Mouse (Mus musculus): Measurements from ENCODE around the gene Tpm1.

The Tpm1 gene

GRCm38 (mm10) chr9:67028133-67028724 lies 21.0 kb downstream of the Tpm1 start:
- no peak for DNase-seq (ENCODE audit: extremely low spot score, low read depth, low spot score)

- DNase-seq (ENCODE audit: extremely low spot score, low read depth, low spot score) = no peak
Observed at GRCm38 (mm10) chr9:67026890-67027289, 22.3 kb downstream of the Tpm1 start.

- DNase-seq (ENCODE audit: extremely low spot score, low read depth, low spot score) = no peak
Observed at GRCm38 (mm10) chr9:67026061-67026460, 23.1 kb downstream of the Tpm1 start.

GRCm38 (mm10) chr9:67024889-67025692 lies 24.1 kb downstream of the Tpm1 start:
- no peak for DNase-seq (ENCODE audit: extremely low spot score, low read depth, low spot score)

- no peak for DNase-seq (ENCODE audit: extremely low spot score, low read depth, low spot score)
Observed at GRCm38 (mm10) chr9:67023371-67023770, 25.8 kb downstream of the Tpm1 start.

GRCm38 (mm10) chr9:67020063-67020462 lies 29.1 kb downstream of the Tpm1 start:
- no peak for DNase-seq (ENCODE audit: extremely low spot score, low read depth, low spot score)

- no peak for DNase-seq (ENCODE audit: extremely low spot score, low read depth, low spot score)
Observed at GRCm38 (mm10) chr9:67013501-67013900, 35.7 kb downstream of the Tpm1 start.

- no peak for DNase-seq (ENCODE audit: extremely low spot score, low read depth, low spot score)
Observed at GRCm38 (mm10) chr9:67012470-67012869, 36.7 kb downstream of the Tpm1 start.

GRCm38 (mm10) chr9:67011483-67011882 lies 37.7 kb downstream of the Tpm1 start:
- DNase-seq (ENCODE audit: extremely low spot score, low read depth, low spot score) = no peak

- peak; percentile 12 for DNase-seq (ENCODE audit: extremely low spot score, low read depth, low spot score)
Observed at GRCm38 (mm10) chr9:67008781-67009180, 40.4 kb downstream of the Tpm1 start.

- DNase-seq (ENCODE audit: extremely low spot score, low read depth, low spot score) = no peak
Observed at GRCm38 (mm10) chr9:67006376-67006775, 42.8 kb downstream of the Tpm1 start.

GRCm38 (mm10) chr9:67005161-67005742 lies 44.0 kb downstream of the Tpm1 start:
- DNase-seq (ENCODE audit: extremely low spot score, low read depth, low spot score) = no peak

- no peak for DNase-seq (ENCODE audit: extremely low spot score, low read depth, low spot score)
Observed at GRCm38 (mm10) chr9:67003656-67004055, 45.5 kb downstream of the Tpm1 start.

GRCm38 (mm10) chr9:67003156-67003555 lies 46.0 kb downstream of the Tpm1 start:
- DNase-seq (ENCODE audit: extremely low spot score, low read depth, low spot score) = no peak

GRCm38 (mm10) chr9:67001506-67001905 lies 47.7 kb downstream of the Tpm1 start:
- DNase-seq (ENCODE audit: extremely low spot score, low read depth, low spot score) = no peak

GRCm38 (mm10) chr9:67001050-67001449 lies 48.2 kb downstream of the Tpm1 start:
- DNase-seq (ENCODE audit: extremely low spot score, low read depth, low spot score) = peak; percentile 77

GRCm38 (mm10) chr9:66999698-67000097 lies 49.5 kb downstream of the Tpm1 start:
- DNase-seq (ENCODE audit: extremely low spot score, low read depth, low spot score) = no peak

GRCm38 (mm10) chr9:66991750-66992410 lies 57.3 kb downstream of the Tpm1 start:
- DNase-seq (ENCODE audit: extremely low spot score, low read depth, low spot score) = no peak

- DNase-seq (ENCODE audit: extremely low spot score, low read depth, low spot score) = no peak
Observed at GRCm38 (mm10) chr9:66991021-66991749, 58.0 kb downstream of the Tpm1 start.

- DNase-seq (ENCODE audit: extremely low spot score, low read depth, low spot score) = no peak
Observed at GRCm38 (mm10) chr9:66990046-66990445, 59.2 kb downstream of the Tpm1 start.

- DNase-seq (ENCODE audit: extremely low spot score, low read depth, low spot score) = no peak
Observed at GRCm38 (mm10) chr9:66989581-66989980, 59.6 kb downstream of the Tpm1 start.

Measured in hindlimb bud, embryonic 11.5 days (tissue).